Mouse (Mus musculus) urinary bladder, postnatal 14 days (tissue): ENCODE measurements around the gene 1600002K03Rik.

Experiments used
- DNase-seq: peaks from one replicate; pipeline ENCODE4 v3.0.0; 2021; ENCODE audit warnings: low spot score

Gene 1600002K03Rik

GRCm38 (mm10) chr10:80141243-80141642, 31.5 kb upstream of the 1600002K03Rik start:
- peak; percentile 96 for DNase-seq

- DNase-seq: peak; percentile 97
These were observed 30.8 kb upstream of the 1600002K03Rik start for GRCm38 (mm10) chr10:80141786-80142529.

DNA sequence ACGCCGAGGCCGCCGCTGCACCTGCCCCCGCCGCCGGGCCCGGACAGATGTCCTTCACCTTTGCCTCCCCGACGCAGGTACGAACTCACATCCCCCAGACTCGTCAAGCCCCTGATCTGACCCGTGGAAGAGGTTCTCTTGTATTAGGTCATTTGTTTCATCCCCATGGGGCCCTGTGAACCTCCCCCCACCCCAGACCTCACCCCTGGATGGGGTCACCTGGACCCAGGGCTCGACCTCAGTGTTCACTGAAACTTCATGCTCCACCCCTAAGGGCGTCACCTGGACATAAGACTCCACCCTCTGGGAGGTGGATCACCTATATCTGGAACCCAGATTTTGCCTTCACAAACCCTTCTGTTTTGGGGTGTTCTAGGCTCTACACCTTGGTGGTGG, 30.2 kb upstream of the 1600002K03Rik start:
- DNase-seq: no peak

- DNase-seq: no peak
These were observed 29.1 kb upstream of the 1600002K03Rik start for GRCm38 (mm10) chr10:80143664-80144063.

DNA sequence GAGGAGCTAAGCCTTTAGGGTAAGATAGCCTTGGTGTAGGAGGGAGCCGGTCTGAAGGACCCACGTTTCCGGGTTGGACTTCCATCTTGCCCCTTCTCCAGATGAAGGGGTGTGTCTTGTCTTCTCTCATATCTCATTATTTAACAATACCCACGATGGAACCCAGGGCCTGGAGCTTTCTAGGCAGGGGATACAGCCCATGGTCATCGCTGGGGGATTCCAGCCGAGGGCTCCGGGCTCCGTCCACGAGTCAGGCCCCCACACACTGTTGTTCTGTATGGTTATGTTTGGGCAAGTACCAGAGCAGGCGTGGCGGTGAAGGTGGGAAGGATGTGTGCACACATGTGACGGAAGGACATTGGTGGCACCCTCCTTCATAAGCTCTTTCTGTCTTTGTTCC, 28.6 kb upstream of the 1600002K03Rik start:
- DNase-seq: no peak

DNA sequence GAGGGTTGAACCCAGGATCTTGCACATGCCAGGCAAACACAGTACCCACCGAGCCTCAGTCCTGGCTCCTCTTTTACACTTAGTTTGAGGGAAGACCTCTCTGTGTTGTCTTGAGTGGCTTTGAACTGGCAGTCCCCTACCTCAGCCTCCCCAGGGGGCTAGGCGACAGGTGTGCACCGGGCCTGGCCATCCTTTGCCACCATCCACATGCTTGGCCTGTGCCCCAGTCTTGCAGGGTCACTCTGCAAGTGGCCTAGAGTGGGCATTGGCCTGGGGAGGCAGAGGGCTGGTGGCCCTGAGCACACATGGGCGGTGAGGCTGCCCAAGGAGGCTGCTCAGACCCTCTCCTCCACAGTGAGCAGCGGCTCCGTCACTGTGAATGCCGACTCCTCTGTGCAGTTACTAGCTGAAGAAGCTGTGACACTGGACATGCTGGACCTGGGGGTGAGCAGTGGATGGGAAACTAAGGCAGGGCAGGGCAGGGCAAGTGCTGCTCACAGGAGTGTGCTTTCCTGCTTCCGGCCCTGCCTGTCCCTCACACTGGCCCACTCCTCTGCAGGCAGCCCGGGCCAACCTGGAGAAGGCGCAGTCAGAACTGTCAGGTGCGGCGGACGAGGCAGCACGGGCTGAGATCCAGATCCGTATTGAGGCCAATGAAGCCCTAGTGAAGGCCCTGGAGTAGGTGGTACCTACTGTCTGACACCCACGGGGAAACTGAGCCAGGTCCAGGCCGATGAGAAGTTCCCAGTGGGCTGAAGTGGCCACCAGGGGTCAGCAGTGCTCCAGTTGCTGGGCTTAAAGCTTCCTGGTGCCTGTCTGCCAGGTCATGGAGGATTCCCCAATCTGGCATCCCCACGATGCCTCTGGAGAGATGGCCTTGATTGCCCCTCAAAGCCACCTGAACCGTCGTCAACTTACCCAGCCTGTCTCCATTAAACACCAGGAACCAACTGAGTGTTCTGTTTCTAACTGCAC, 27.6 kb upstream of the 1600002K03Rik start:
- DNase-seq: peak; percentile 81

DNA sequence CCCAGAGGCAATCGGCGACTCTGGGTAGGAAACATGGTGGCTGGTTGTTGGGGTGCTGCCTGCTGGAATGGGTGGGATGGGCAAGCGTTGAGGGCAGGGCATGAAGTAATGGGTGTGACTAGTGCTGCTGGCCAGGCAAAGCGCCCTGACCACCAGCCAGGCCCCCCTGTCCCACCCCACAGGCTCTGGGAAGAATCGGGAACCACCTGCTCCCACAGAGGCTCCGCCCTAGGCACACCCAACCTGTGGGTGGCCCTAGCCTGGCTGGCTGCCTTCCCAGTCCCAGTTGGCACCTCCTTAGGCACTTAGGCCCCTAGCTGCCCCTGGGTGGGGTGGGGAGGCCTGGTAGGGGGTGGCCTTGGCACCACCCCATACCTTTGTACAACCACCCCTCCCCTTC, 26.8 kb upstream of the 1600002K03Rik start:
- DNase-seq: peak; percentile 57

- no peak for DNase-seq
These were observed 26.2 kb upstream of the 1600002K03Rik start for GRCm38 (mm10) chr10:80146568-80147011.

DNA sequence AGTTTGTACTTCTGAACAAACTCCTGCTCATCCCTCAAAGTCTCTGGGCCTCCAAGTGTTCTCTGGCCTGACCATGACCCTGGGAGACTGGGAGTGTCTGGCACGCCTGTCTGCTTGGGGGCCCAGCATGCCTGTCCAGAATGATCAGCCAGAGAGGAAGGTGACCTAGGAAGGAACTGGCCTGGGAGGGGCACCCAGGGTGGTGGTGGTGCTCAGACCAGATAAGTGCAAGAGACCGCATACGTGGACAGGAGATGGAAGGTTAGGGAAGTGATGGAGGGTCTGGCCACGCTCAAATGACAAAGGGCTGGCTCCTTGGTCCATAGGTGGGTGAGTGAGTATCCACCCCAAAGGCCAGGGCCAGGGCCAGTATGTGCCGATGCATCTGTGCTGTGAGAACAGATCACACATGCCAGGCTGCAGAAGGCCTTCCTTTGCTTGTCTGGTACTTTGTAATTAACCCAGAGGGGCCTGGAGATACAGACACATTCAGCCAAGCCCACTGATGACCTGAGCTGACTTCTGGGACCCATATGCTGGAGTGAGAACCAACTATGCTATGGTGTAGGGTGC, 25.5 kb upstream of the 1600002K03Rik start:
- no peak for DNase-seq

DNA sequence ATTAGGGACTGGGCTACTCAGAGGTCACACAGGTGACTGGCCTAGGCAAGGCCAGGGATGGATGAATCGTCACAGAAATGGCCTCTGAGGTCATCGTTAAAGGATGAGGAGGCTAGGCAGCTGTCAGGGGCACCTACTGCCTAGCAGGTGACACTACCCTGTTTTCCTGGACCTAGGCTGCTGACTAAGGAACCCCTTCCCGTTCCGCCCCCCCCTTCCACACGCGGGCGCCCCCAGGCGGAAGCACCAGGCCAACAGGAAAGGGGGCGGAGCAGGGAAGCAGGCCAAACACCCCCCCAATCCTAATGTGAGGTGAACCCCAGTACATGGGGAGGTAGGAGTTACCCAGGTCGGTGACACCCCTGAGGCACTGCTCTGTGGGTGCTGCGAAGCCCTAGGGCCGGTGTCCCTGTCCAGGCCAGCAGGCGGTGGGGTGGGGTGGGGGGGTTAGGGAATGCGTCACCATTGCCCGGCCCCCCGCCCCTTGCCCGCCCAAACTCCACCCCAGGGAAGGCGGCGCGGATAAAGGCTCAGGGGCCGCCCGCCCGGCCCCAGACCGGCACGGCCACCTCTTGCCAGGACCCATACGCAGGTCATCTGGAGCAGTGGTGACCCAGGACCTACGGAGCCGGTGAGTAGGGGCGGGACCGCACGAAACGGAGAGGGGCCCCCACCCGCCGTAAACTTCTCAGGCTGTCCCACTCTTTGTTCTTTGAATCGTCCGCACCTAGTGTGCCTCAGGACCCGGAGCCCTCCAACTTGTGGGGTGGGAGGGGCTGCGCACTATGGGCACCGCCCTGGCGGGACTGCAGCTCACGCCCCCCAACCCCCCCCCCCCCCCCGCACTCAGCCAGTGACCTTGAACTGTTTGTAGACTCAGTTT, 24.8 kb upstream of the 1600002K03Rik start, which contains the start of gene Midn:
Gene Midn, plus strand, starts transcription at position 554 of the 883 bp plus-strand sequence.
- DNase-seq: peak; percentile 86

GRCm38 (mm10) chr10:80148610-80149290, 24.0 kb upstream of the 1600002K03Rik start:
- peak; percentile 95 for DNase-seq

DNA sequence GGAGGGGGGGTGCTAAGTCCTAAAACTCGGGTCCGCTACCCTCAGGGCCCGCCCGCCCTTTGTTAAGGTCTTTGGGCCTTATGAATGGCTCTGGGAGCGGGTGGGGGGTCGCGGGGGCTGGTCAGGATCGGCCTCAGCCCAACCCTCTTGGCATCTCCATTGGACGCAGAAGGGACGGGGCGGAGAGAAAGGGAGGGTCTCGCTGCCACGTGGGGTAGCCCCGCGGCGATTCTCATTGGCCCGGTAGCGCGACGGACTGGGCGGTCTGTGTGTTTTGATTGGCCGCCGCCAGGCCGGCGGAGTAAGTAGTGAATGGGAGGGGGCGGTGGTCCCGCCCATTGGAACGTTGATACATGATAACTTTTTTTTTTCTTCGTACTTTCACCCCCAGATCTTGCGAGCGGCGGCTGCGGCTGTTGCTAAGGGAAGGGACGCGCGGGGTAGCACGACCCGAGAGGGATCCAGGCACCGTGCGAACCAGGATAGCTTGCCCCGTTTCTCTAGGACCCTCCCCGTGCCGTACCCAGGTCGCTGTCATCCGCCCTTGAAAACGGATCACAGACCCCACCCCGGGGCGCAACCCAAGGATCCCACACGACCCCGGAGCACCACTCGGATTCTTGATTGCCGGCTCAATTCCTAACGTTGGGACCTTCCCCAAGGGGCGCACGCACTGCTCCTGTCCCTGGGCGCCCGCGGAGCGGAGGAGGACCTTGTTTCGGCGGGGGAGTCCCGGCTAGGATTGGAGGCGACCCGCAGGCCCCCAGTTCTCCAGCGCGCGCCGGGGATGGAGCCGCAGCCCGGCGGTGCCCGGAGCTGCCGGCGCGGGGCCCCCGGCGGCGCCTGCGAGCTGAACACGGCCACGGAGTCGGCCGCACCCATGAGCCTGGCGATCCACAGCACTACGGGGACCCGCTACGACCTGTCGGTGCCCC, 23.2 kb upstream of the 1600002K03Rik start:
- peak; percentile 97 for DNase-seq

DNA sequence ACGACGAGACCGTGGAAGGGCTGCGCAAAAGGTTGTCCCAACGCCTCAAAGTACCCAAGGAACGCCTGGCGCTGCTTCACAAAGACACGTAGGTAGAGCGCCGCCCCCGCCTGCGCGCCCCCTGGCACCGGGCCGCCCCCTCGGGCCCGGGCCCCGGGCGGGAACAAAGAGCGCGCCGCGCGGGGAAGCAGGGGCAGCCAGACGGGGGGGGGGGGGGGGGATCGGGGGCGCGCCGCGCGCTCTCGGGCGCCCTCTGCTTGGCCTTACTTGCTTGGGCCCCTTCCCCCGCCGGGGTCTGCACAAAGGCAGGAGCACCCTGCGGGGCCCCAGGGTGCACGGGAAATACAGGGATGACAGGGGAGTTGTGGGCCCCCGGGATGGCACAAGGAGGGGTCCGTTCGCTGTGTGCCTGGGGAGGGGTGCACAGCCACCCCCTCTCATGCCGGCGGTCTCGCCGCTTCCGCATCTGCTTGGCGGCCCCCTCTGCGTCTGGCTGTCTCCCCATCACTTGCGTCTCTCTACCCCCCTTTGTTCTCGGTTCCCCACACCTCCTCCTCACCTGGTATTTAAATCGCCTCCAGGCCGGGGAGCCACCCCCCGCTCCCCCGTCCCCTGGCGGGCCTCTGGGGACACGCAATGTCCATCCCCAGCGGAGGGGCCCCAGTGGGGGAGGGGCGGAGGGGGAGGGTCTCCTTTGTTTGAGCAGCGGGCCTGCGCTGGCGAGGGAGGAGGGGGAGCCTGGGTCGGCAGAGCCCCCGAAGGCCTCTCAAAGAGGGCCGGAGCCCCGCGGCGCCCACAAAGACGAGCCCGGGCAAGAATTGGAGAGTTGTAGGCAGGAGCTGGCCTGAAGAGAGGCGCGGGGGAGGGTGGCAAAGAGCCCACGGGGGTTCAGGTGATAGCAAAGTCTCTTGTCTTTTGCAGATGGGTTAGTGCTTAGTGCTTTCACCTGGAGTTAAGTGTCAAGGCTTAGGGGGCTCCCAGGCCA, 22.2 kb upstream of the 1600002K03Rik start:
- DNase-seq: peak; percentile 67

- peak; percentile 74 for DNase-seq
These were observed 21.3 kb upstream of the 1600002K03Rik start for GRCm38 (mm10) chr10:80151211-80152034.

GRCm38 (mm10) chr10:80152071-80152872, 20.5 kb upstream of the 1600002K03Rik start:
- DNase-seq: peak; percentile 56

DNA sequence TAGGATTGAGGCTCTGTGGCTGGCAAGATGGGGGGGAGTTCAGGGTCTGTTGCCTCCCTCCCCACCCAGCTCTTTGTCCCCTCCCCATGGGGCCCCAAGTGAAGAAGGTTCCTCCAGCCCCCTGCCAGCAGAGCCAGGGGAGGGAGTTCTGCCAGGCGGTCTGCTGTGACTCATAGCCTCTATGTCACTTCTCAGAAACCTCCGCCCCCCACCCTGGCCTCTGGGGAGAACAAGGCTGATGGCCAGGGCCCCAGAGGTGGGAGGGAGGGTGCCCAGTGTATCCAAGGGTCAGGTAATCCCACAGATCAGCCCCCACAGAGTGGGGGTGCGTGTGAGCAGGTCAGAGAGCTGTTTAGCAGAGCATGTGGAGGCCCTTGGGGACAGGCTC, 19.9 kb upstream of the 1600002K03Rik start:
- DNase-seq: peak; percentile 72

DNA sequence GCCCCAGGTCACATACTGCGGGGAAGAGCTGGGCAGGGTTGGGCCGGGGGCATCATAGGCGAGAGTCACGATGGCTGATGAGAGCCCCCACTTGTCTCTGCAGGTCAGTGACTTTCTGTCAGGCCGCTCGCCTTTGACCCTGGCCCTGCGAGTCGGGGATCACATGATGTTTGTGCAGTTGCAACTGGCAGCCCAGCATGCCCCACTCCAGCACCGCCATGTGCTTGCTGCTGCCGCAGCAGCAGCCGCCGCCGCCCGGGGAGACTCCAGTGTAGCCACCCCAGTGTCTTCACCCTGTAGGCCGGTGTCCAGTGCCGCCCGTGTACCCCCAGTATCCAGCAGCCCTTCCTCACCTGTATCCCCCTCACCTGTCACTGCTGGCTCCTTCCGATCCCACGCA, 19.0 kb upstream of the 1600002K03Rik start:
- DNase-seq: no peak
